ENCODE assay signal across 13 mouse cellular contexts in genomic region chr2:38986580-38986979, GRCm38 (mm10). TPM values are rescaled to one million over a fixed set of nuclear protein-coding genes. Genes with fewer than 3 reads are reported as not detected.
DNase-seq lines count a peak whose midpoint lies in the region; ATAC-seq lines count a peak whose summit lies in the region.
"Had no signal": no experiment of that assay in that cellular context is flagged by ENCODE, and none has a peak within 500 bp of the region (broad histone marks: within the 10 kb centered on the region; RNA-seq: fewer than 3 reads in every experiment).

No protein-coding gene starts in this region.

- no peak overlapping the region for H3K9ac ChIP-seq in kidney, embryonic 15.5 days
- H3K9ac ChIP-seq: embryonic facial prominence, embryonic 15.5 days had no signal

- H3K4me3 ChIP-seq in kidney, embryonic 15.5 days (replicated peaks) = no peak overlapping the region
- H3K4me3 ChIP-seq: embryonic facial prominence, embryonic 15.5 days; megakaryocyte, embryonic 14.5 days had no signal

- H3K4me2 ChIP-seq in kidney, embryonic 15.5 days = no peak overlapping the region
- H3K4me2 ChIP-seq: embryonic facial prominence, embryonic 15.5 days had no signal

- H3K9me3 ChIP-seq in kidney, embryonic 15.5 days (replicated peaks) = no peaks in the 10 kb centered on the region; the same call in 1 of the 2 replicates
- H3K9me3 ChIP-seq: embryonic facial prominence, embryonic 15.5 days had no signal

- peak; percentile 53 to 65 for DNase-seq in kidney, postnatal 25 days
- DNase-seq in fibroblast of lung, adult 2 months (ENCODE audit: low read depth) = peak; percentile 95
- DNase-seq in heart, adult 8-10 months (ENCODE audit: low spot score) = peak; percentile 80
- DNase-seq in lung, postnatal 25 days (ENCODE audit: low spot score) = peak; percentile 77
- DNase-seq in T-cell, adult 2 months (ENCODE audit: low spot score) = no peak
- DNase-seq in spleen, adult 18-20 months = no peak
- DNase-seq: cerebellum, adult 11-12 months; liver; thymus, postnatal 25 days had no signal

- H3K4me1 ChIP-seq in kidney, embryonic 15.5 days = 0 out of 2 replicates have a peak, but pooled peaks cover 2% of the 10 kb centered on the region

- no peak overlapping the region for H3K27ac ChIP-seq in kidney, embryonic 15.5 days
- H3K27ac ChIP-seq: embryonic facial prominence, embryonic 15.5 days had no signal

- no peak for ATAC-seq in kidney, embryonic 15.5 days (replicated peaks; ENCODE audit: low FRiP score)
- ATAC-seq: inflammation-experienced regulatory T-cells, adult 6 months had no signal

- H3K27me3 ChIP-seq in kidney, embryonic 15.5 days = no peaks in the 10 kb centered on the region
- H3K27me3 ChIP-seq: embryonic facial prominence, embryonic 15.5 days had no signal

- no peaks in the 10 kb centered on the region for H3K36me3 ChIP-seq in kidney, embryonic 15.5 days
- H3K36me3 ChIP-seq: embryonic facial prominence, embryonic 15.5 days had no signal

- WGBS in kidney, embryonic 15.5 days = 88% methylated on average over 3 of the region's 3 CpGs

RNA-seq across cellular contexts. Expression of gene Wdr38, which starts 10.7 kb away (rescaled TPM):
- polyA plus RNA-seq in kidney, embryonic 15.5 days (2015; fragmentation: Nextera tagmentation; extraction: Ambion mirVana) = 1.9 and 2.1 TPM in 2 replicates
- total RNA-seq in heart, adult 8-10 months (2022) = under 1 TPM; 0.09 to 0.22 (median 0.13) TPM

RNA-seq across cellular contexts. Expression of gene Arpc5l, which starts 18.6 kb away (rescaled TPM):
- 131 and 132 TPM in 2 replicates for polyA plus RNA-seq in kidney, embryonic 15.5 days (2015; fragmentation: Nextera tagmentation; extraction: Ambion mirVana)
- 100 to 1,000 TPM in 3 of 4 experiments, 10 to 100 TPM in 1; 90.3 to 125 (median 106) TPM for total RNA-seq in heart, adult 8-10 months (2022)

RNA-seq across cellular contexts. Expression of gene Rpl35, which starts 18.8 kb away (rescaled TPM):
- 1,044 and 1,085 TPM in 2 replicates for polyA plus RNA-seq in kidney, embryonic 15.5 days (2015; fragmentation: Nextera tagmentation; extraction: Ambion mirVana)
- total RNA-seq in heart, adult 8-10 months (2022) = 100 to 1,000 TPM; 299 to 346 (median 322) TPM

RNA-seq across cellular contexts. Expression of gene Olfml2a, which starts 54.8 kb away (rescaled TPM):
- polyA plus RNA-seq in kidney, embryonic 15.5 days (2015; fragmentation: Nextera tagmentation; extraction: Ambion mirVana) = 4.1 and 4.9 TPM in 2 replicates
- total RNA-seq in heart, adult 8-10 months (2022) = 1 to 10 TPM; 3.2 to 3.9 (median 3.6) TPM

RNA-seq across cellular contexts. Expression of gene Nr6a1, which starts 59.1 kb away (rescaled TPM):
- 1.1 and 1.2 TPM in 2 replicates for polyA plus RNA-seq in kidney, embryonic 15.5 days (2015; fragmentation: Nextera tagmentation; extraction: Ambion mirVana)
- 1 to 10 TPM; 1.2 to 2.2 (median 1.9) TPM for total RNA-seq in heart, adult 8-10 months (2022)

Comparison
In these comparisons a context has a peak if more than half of its experiments do, and no peak if none do; other contexts are left out.
1. DNase-seq: peak in kidney, postnatal 25 days (2 of 2), fibroblast of lung, adult 2 months (single experiment), heart, adult 8-10 months (single experiment) and lung, postnatal 25 days (single experiment); none in T-cell, adult 2 months (single experiment) and spleen, adult 18-20 months (0 of 2).